Mouse (Mus musculus): ENCODE results near the gene Sec16a. TPM values are rescaled to one million over a fixed set of nuclear protein-coding genes. Genes with fewer than 3 reads are reported as not detected.

Sec16a gene
- total RNA-seq, 1 experiment from 2014 or later, result 65.5 TPM

DNA sequence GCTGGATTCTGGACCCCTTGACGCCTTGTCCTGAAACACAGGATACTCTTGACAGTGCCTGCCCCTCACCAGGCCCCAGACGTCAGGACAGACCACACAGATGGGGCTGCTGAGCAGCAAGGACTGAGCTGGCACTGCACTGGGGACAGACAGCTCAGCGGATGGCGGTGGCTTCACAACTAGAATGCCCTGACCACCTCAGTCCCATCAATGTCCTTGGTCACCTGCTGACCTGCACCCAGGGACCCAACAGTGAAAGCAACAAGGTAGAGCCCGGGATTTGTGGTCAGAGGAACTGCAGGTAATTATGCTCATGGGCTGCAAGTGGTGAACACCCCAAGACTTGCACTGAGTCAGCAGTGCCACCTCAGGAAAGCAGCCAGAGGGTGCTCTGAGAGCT, 82.0 kb downstream of the Sec16a start:
- no peak for ATAC-seq (ENCODE audit: extremely low read depth, insufficient number of reproducible peaks, low FRiP score, poor library complexity, severe bottlenecking)

DNA sequence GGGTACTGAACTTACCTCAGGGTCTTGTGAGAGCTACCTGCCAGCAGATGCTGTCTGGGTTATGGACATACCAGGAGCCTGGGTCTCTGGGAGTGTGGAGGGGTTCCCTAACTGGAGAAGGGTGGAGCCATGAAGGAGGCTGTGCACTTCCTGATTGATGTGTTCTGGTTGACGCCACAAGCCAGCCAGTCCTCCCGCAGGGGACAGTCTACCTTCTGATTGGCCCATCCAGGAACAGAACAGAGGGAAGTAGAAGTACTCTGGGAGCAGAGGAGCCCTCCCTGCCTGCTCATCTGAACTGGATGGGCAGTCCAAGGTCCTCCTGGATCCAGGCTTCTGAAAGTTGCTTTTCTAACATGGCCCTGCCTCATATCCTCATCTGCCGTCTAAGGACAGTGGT, 84.2 kb downstream of the Sec16a start, which contains the start of gene Card9:
TSS of gene Card9 (minus strand) at position 147 of the 400 bp plus-strand sequence.
- ATAC-seq (ENCODE audit: extremely low read depth, insufficient number of reproducible peaks, low FRiP score, poor library complexity, severe bottlenecking), result peak; percentile 66

GRCm38 (mm10) chr2:26359983-26360382, 85.0 kb downstream of the Sec16a start:
- ATAC-seq (ENCODE audit: extremely low read depth, insufficient number of reproducible peaks, low FRiP score, poor library complexity, severe bottlenecking), result peak; percentile 40

Other genes with a start within 250 kb of the Sec16a start
- gene Lhx3, start 236.9 kb downstream of the Sec16a start, total RNA-seq (2017), result not detected in 2 replicates
- 2.9 and 3.8 TPM in 2 replicates for gene Qsox2, start 207.7 kb downstream of the Sec16a start, total RNA-seq (2017)
- 0.12 TPM in 1 of 2 replicates, not detected in the other for gene Ccdc187, start 150.7 kb downstream of the Sec16a start, total RNA-seq (2017)
- gene Gpsm1, start 129.7 kb downstream of the Sec16a start, total RNA-seq (2017), result 20.7 and 22.0 TPM in 2 replicates
- 6.2 and 7.7 TPM in 2 replicates for gene Dnlz, start 93.1 kb downstream of the Sec16a start, total RNA-seq (2017)
- gene Card9, start 84.3 kb downstream of the Sec16a start, total RNA-seq (2017), result 118 and 130 TPM in 2 replicates
- gene Snapc4, start 64.6 kb downstream of the Sec16a start, total RNA-seq (2017), result 58.9 and 67.2 TPM in 2 replicates
- 139 and 145 TPM in 2 replicates for gene Entr1, start 55.9 kb downstream of the Sec16a start, total RNA-seq (2017)
- gene Pmpca, start 55.9 kb downstream of the Sec16a start, total RNA-seq (2017), result 52.1 and 65.4 TPM in 2 replicates
- gene Inpp5e, start 36.0 kb downstream of the Sec16a start, total RNA-seq (2017), result 17.1 and 18.5 TPM in 2 replicates
- 46.5 and 48.8 TPM in 2 replicates for gene Notch1, start 71.4 kb upstream of the Sec16a start, total RNA-seq (2017)
- gene Egfl7, start 134.8 kb upstream of the Sec16a start, total RNA-seq (2017), result 0.58 TPM in 1 of 2 replicates, not detected in the other
- gene Gm20532, start 141.4 kb upstream of the Sec16a start, total RNA-seq (2017), result not detected in 2 replicates
- gene Agpat2, start 159.2 kb upstream of the Sec16a start, total RNA-seq (2017), result 40.4 and 43.6 TPM in 2 replicates
- not detected in 2 replicates for gene Fam69b, start 183.2 kb upstream of the Sec16a start, total RNA-seq (2017)
- 1.2 and 1.7 TPM in 2 replicates for gene Lcn4, start 226.1 kb upstream of the Sec16a start, total RNA-seq (2017)